Comparison of ENCODE assay signal across 14 mouse cellular contexts in the genomic region with DNA sequence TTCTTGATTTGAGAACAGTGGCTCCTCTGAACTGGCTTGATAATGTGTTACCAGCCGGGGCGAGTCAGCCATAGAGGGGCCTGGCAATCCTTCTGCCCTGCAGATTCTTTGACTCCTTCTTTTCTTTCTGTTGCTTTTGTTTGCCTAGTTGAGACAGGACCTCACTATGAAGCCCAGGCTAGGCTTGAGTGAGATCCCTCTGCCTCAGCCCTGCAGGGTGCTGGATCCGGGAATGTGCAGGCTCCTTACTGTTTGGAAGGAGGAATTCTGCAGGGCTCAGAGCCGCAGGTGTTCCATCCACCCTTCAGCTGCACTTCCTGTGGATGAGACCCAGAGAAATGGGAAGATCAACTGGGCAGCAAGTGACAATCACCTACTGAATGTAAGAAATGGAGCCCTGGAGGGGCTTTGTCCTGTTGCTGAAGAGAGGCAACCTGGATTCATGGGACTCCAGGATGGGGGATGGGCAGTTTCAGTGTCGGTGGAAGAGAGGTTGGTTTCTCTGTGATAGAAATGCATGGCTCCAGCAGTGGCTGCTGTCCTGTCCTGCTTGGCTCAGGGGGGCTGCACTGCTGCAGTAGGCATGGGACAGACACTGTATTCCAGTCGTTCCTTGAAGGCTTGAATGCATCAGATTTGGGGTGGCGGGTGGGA. TPM values are rescaled to one million over a fixed set of nuclear protein-coding genes. Genes with fewer than 3 reads are reported as not detected.
DNase-seq lines count a peak whose midpoint lies in the region; ATAC-seq and TF ChIP-seq lines count a peak whose summit lies in the region.
"Had no signal": no experiment of that assay in that cellular context is flagged by ENCODE, and none has a peak within 500 bp of the region (broad histone marks: within the 10 kb centered on the region; RNA-seq: fewer than 3 reads in every experiment).

No protein-coding gene starts in this region.

- H3K27ac ChIP-seq in forebrain, embryonic 11.5 days (ENCODE audit: low read depth, low read length): no peak overlapping the region
- H3K27ac ChIP-seq in forebrain, embryonic 16.5 days (ENCODE audit: low read length): no peak overlapping the region
- H3K27ac ChIP-seq in hindbrain, embryonic 10.5 days: peak overlapping the region; percentile 92
- peak overlapping the region; percentile 18; the same call in 1 of the 2 replicates for H3K27ac ChIP-seq in midbrain, embryonic 15.5 days
- no peak overlapping the region for H3K27ac ChIP-seq in kidney, adult 2 months (ENCODE audit: insufficient read depth, low read depth, low read length)
- H3K27ac ChIP-seq: embryonic facial prominence, embryonic 12.5 days had no signal

- DNase-seq in forebrain, embryonic 11.5 days (ENCODE audit: low spot score): peak; percentile 55
- DNase-seq in Muller cell, postnatal 12 days (ENCODE audit: inconsistent ontology term): peak; percentile 43
- no peak for DNase-seq in hindbrain, embryonic 10.5 days (ENCODE audit: low spot score)
- no peak for DNase-seq in urinary bladder, postnatal 14 days (ENCODE audit: low spot score)
- DNase-seq in kidney, adult 2 months: no peak
- no peak for DNase-seq in spleen, postnatal 10 days (ENCODE audit: low spot score in 2 of 2)
- DNase-seq: adrenal gland, adult 8-10 months; liver, postnatal 0 days; thymus, adult 2 months had no signal

- H3K9me3 ChIP-seq in forebrain, embryonic 11.5 days (ENCODE audit: control insufficient read depth, low read length): no peaks in the 10 kb centered on the region; the same call in 1 of the 2 replicates
- H3K9me3 ChIP-seq in forebrain, embryonic 16.5 days (ENCODE audit: control insufficient read depth, low read length): no peaks in the 10 kb centered on the region
- H3K9me3 ChIP-seq in hindbrain, embryonic 10.5 days: peaks cover 6% of the 10 kb centered on the region; the same call in 1 of the 2 replicates
- no peaks in the 10 kb centered on the region for H3K9me3 ChIP-seq in midbrain, embryonic 15.5 days

- 24% methylated on average over 7 of the region's 7 CpGs for WGBS in forebrain, embryonic 11.5 days
- WGBS in forebrain, embryonic 16.5 days: 35% methylated on average over 7 of the region's 7 CpGs
- 21% methylated on average over 7 of the region's 7 CpGs for WGBS in hindbrain, embryonic 10.5 days
- 25% methylated on average over 7 of the region's 7 CpGs for WGBS in midbrain, embryonic 15.5 days
- 74% methylated on average over 7 of the region's 7 CpGs for WGBS in kidney, adult 2 months

- no peak for TF ChIP-seq POLR2A in kidney, adult 2 months (IDR thresholded peaks at IDR 0.05; ENCODE audit: low read depth, low read length)

- H3K36me3 ChIP-seq in forebrain, embryonic 11.5 days (ENCODE audit: control insufficient read depth, insufficient read depth, low read length): no peaks in the 10 kb centered on the region
- no peaks in the 10 kb centered on the region for H3K36me3 ChIP-seq in forebrain, embryonic 16.5 days (ENCODE audit: control insufficient read depth, insufficient read depth)
- peaks cover 12% of the 10 kb centered on the region for H3K36me3 ChIP-seq in hindbrain, embryonic 10.5 days
- no peaks in the 10 kb centered on the region for H3K36me3 ChIP-seq in midbrain, embryonic 15.5 days (replicated peaks)
- no peaks in the 10 kb centered on the region for H3K36me3 ChIP-seq in kidney, adult 2 months (ENCODE audit: control insufficient read depth, insufficient read depth, low read length)
- H3K36me3 ChIP-seq: embryonic facial prominence, embryonic 12.5 days had no signal

- TF ChIP-seq CTCF in kidney, adult 2 months (conservative IDR thresholded peaks at IDR 0.05; ENCODE audit: insufficient read depth, insufficient read length, low read depth, low read length): no peak

- peaks cover 20% of the 10 kb centered on the region for H3K4me1 ChIP-seq in forebrain, embryonic 11.5 days (replicated peaks; ENCODE audit: control insufficient read depth, insufficient read depth, low read length)
- H3K4me1 ChIP-seq in forebrain, embryonic 16.5 days (replicated peaks; ENCODE audit: control insufficient read depth, insufficient read depth, low read length): peaks cover 15% of the 10 kb centered on the region
- H3K4me1 ChIP-seq in hindbrain, embryonic 10.5 days (replicated peaks): peaks cover 61% of the 10 kb centered on the region
- H3K4me1 ChIP-seq in midbrain, embryonic 15.5 days: peaks cover 26% of the 10 kb centered on the region
- no peaks in the 10 kb centered on the region for H3K4me1 ChIP-seq in kidney, adult 2 months (ENCODE audit: control insufficient read depth, insufficient read depth, low read length)

- no peak overlapping the region for H3K4me2 ChIP-seq in forebrain, embryonic 11.5 days (ENCODE audit: low read depth, low read length, severe bottlenecking)
- no peak overlapping the region for H3K4me2 ChIP-seq in forebrain, embryonic 16.5 days (ENCODE audit: low read length)
- H3K4me2 ChIP-seq in midbrain, embryonic 15.5 days: no peak overlapping the region
- H3K4me2 ChIP-seq: embryonic facial prominence, embryonic 12.5 days had no signal

- H3K27me3 ChIP-seq in forebrain, embryonic 11.5 days (ENCODE audit: control insufficient read depth, insufficient read depth, low read length): no peaks in the 10 kb centered on the region
- no peaks in the 10 kb centered on the region for H3K27me3 ChIP-seq in forebrain, embryonic 16.5 days (replicated peaks; ENCODE audit: control insufficient read depth, insufficient read depth, low read length)
- H3K27me3 ChIP-seq in hindbrain, embryonic 10.5 days (ENCODE audit: insufficient read depth, poor library complexity, severe bottlenecking): peaks cover 15% of the 10 kb centered on the region
- no peaks in the 10 kb centered on the region for H3K27me3 ChIP-seq in midbrain, embryonic 15.5 days (replicated peaks)
- H3K27me3 ChIP-seq in kidney, adult 2 months (replicated peaks; ENCODE audit: control insufficient read depth, insufficient read depth, low read length): no peaks in the 10 kb centered on the region
- H3K27me3 ChIP-seq: embryonic facial prominence, embryonic 12.5 days had no signal

- no peak overlapping the region for H3K4me3 ChIP-seq in forebrain, embryonic 11.5 days (ENCODE audit: low read depth, low read length)
- H3K4me3 ChIP-seq in forebrain, embryonic 16.5 days (replicated peaks; ENCODE audit: low read length): no peak overlapping the region
- peak overlapping the region; percentile 32 for H3K4me3 ChIP-seq in hindbrain, embryonic 10.5 days
- H3K4me3 ChIP-seq in midbrain, embryonic 15.5 days: no peak overlapping the region
- H3K4me3 ChIP-seq in kidney, adult 2 months (ENCODE audit: insufficient read depth, low read depth, low read length): no peak overlapping the region
- H3K4me3 ChIP-seq: embryonic facial prominence, embryonic 12.5 days had no signal

- no peak for ATAC-seq in forebrain, embryonic 11.5 days (replicated peaks; ENCODE audit: low FRiP score)
- ATAC-seq in forebrain, embryonic 16.5 days: no peak
- no peak for ATAC-seq in midbrain, embryonic 15.5 days (replicated peaks)
- ATAC-seq: liver, postnatal 0 days had no signal

- peak overlapping the region; percentile 12; the same call in 1 of the 2 replicates for H3K9ac ChIP-seq in forebrain, embryonic 11.5 days (ENCODE audit: low read length)
- no peak overlapping the region for H3K9ac ChIP-seq in forebrain, embryonic 16.5 days (replicated peaks; ENCODE audit: low read depth, low read length)
- H3K9ac ChIP-seq in midbrain, embryonic 15.5 days: no peak overlapping the region
- H3K9ac ChIP-seq: embryonic facial prominence, embryonic 12.5 days; liver, postnatal 0 days had no signal

RNA-seq across cellular contexts. Expression of a gene that starts 40.2 kb away (rescaled TPM):
- 0.23 and 0.94 TPM in 2 replicates for polyA plus RNA-seq in forebrain, embryonic 11.5 days (2014; fragmentation: Nextera tagmentation; extraction: Ambion mirVana)
- not detected in 2 replicates for polyA plus RNA-seq in forebrain, embryonic 16.5 days (2015; fragmentation: Nextera tagmentation; extraction: Ambion mirVana)
- 7.9 and 11.8 TPM in 2 replicates for polyA plus RNA-seq in hindbrain, embryonic 10.5 days (2016; fragmentation: Nextera tagmentation; extraction: Ambion mirVana)
- polyA plus RNA-seq in midbrain, embryonic 15.5 days (2015; fragmentation: Nextera tagmentation; extraction: Ambion mirVana): 0.23 TPM in 2 replicates
- polyA plus RNA-seq in kidney, adult 2 months (2012; rRNA removed): 0.34 and 0.61 TPM in 2 replicates
- polyA plus RNA-seq: C2C12; intestine, embryonic 16.5 days; liver, postnatal 0 days; thymus, adult 2 months had no signal

RNA-seq across cellular contexts. Expression of a gene that starts 49.5 kb away (rescaled TPM):
- polyA plus RNA-seq in forebrain, embryonic 11.5 days (2014; fragmentation: Nextera tagmentation; extraction: Ambion mirVana): 70.8 and 71.7 TPM in 2 replicates
- polyA plus RNA-seq in forebrain, embryonic 16.5 days (2015; fragmentation: Nextera tagmentation; extraction: Ambion mirVana): 64.9 and 68.8 TPM in 2 replicates
- 72.2 and 74.1 TPM in 2 replicates for polyA plus RNA-seq in hindbrain, embryonic 10.5 days (2016; fragmentation: Nextera tagmentation; extraction: Ambion mirVana)
- 60.6 and 62.4 TPM in 2 replicates for polyA plus RNA-seq in midbrain, embryonic 15.5 days (2015; fragmentation: Nextera tagmentation; extraction: Ambion mirVana)
- polyA plus RNA-seq in kidney, adult 2 months (2012; rRNA removed): 53.0 and 61.6 TPM in 2 replicates

Comparison
In these comparisons a context has a peak if more than half of its experiments do, and no peak if none do; other contexts are left out.
1. DNase-seq: peak in forebrain, embryonic 11.5 days (single experiment) and Muller cell, postnatal 12 days (single experiment); none in hindbrain, embryonic 10.5 days (single experiment), urinary bladder, postnatal 14 days (single experiment), kidney, adult 2 months (single experiment) and spleen, postnatal 10 days (0 of 2).
2. H3K27ac ChIP-seq: peak in hindbrain, embryonic 10.5 days (single experiment) and midbrain, embryonic 15.5 days (single experiment); none in forebrain, embryonic 11.5 days (single experiment), forebrain, embryonic 16.5 days (single experiment) and kidney, adult 2 months (single experiment).